Mouse (Mus musculus): ENCODE data around the gene Srrm1.

Gene Srrm1

DNA sequence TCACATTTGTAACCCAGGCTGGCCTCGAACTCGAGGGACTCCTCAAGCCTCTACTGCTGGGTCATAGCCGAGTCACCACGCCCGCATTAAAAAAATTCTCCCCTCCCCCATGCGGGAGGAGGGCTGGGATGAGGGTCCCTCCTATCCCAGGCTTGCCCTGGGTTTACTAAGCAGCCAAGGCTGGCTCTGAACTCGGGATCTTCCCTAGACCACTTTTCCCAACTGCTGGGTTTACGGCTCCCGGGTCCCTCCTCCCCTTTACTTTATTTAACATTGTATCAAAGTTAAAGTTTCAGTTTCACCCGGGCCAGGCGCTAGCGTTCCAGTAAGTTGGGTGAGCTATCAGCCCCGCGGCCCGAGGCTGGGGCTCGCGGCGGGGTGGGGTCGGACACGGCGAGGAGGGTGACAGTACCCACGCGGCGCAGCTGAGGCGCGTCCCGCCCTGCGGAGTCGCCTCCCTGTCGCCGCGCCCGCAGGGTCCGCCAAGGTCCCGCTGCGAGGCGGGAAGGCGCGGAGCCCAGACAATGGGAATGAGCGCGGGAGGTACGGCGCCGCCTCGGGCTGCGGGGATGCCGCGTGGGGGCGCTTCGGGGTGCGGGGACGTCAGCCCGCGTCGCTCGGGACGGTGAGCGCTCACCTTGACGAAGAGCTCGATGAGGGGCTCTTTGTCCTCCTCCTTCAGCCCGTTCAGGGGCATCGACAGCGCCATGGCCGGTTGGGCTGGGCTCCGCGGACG, 81.1 kb downstream of the Srrm1 start:
- no peak for DNase-seq

DNA sequence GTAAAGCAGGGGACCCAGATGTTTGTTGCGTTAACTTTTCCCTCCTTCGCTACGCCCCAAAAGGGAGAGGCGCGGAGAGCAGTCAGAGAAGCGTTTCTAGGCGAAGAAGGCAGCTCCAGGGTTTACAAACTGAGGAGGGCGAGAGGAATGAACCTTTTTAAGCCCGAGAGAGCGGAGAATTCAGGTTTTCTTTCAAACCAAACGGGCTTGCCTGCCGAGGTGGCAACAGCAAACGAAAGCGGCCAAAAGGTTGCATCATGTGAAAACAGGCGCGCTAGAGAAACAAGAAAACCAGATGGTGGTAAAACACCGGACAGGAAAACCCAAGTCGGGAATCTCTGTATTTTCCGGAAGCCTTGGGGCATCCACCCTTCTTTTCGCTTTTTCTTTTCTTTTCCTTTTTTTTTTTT, 81.7 kb downstream of the Srrm1 start:
- no peak for DNase-seq

Data from cerebellum, adult 9-11 months (tissue).